Mouse (Mus musculus): ENCODE measurements around the gene Mvb12a. TPM values are rescaled to one million over a fixed set of nuclear protein-coding genes. Genes with fewer than 3 reads are reported as not detected.

Mvb12a gene
- polyA plus RNA-seq, 1 experiment from 2014 or later: 80.7 TPM

- Histone ChIP-seq H3K9ac (peak within 1 kb of the TSS; percentile 56; the same call in 1 of the 2 replicates), H3K27ac (no peak within 1 kb of the TSS), H3K4me2 (replicated peaks) (peak within 1 kb of the TSS; percentile 67), H3K4me3 (peak within 1 kb of the TSS; percentile 43), H3K4me1 (peaks cover 20% of the 10 kb centered on the region), H3K9me3 (no peaks in the 10 kb centered on the region), H3K27me3 (peaks cover 87% of the 10 kb centered on the region), H3K36me3 (no peaks in the 10 kb centered on the region)
- 4% methylated on average over 70 of the region's 70 CpGs for WGBS
- peak; percentile 1; the same call in 1 of the 2 replicates for ATAC-seq (ENCODE audit: low FRiP score, low read depth)
These were observed 15.6 kb downstream of the Mvb12a start, which contains the start of gene Tmem221 for GRCm38 (mm10) chr8:71558071-71558957. Tmem221 (minus strand) TSS chr8:71558871.

GRCm38 (mm10) chr8:71558958-71559690 is 16.4 kb downstream of the Mvb12a start:
- peak; percentile 22; the same call in 1 of the 2 replicates for ATAC-seq (ENCODE audit: low FRiP score, low read depth)
- Histone ChIP-seq H3K4me2 (replicated peaks) (peak overlapping the region; percentile 67), H3K36me3 (no peaks in the 10 kb centered on the region), H3K4me3 (peak overlapping the region; percentile 43), H3K4me1 (peaks cover 20% of the 10 kb centered on the region), H3K27me3 (peaks cover 94% of the 10 kb centered on the region), H3K9me3 (peaks cover 4% of the 10 kb centered on the region), H3K27ac (no peak overlapping the region), H3K9ac (peak overlapping the region; percentile 56; the same call in 1 of the 2 replicates)
- WGBS: 3% methylated on average over 24 of the region's 24 CpGs

- Histone ChIP-seq H3K4me3 (no peak overlapping the region), H3K36me3 (no peaks in the 10 kb centered on the region), H3K27me3 (peaks cover 99% of the 10 kb centered on the region), H3K9me3 (peaks cover 9% of the 10 kb centered on the region), H3K9ac (no peak overlapping the region), H3K27ac (no peak overlapping the region), H3K4me2 (replicated peaks) (no peak overlapping the region), H3K4me1 (peaks cover 20% of the 10 kb centered on the region)
- ATAC-seq (ENCODE audit: low FRiP score, low read depth): no peak
- 75% methylated on average over 3 of the region's 3 CpGs for WGBS
These were observed 17.3 kb downstream of the Mvb12a start for GRCm38 (mm10) chr8:71560071-71560470.

GRCm38 (mm10) chr8:71560765-71561164 is 18.0 kb downstream of the Mvb12a start:
- Histone ChIP-seq H3K4me2 (replicated peaks) (no peak overlapping the region), H3K4me3 (no peak overlapping the region), H3K9ac (no peak overlapping the region), H3K9me3 (peaks cover 9% of the 10 kb centered on the region), H3K36me3 (no peaks in the 10 kb centered on the region), H3K27ac (no peak overlapping the region), H3K27me3 (peaks cover 99% of the 10 kb centered on the region), H3K4me1 (peaks cover 20% of the 10 kb centered on the region)
- no peak for ATAC-seq (ENCODE audit: low FRiP score, low read depth)
- WGBS: 85% methylated on average over 5 of the region's 5 CpGs

GRCm38 (mm10) chr8:71561401-71561800 is 18.7 kb downstream of the Mvb12a start:
- H3K4me2 ChIP-seq (replicated peaks): no peak overlapping the region
- WGBS: 3% methylated on average over 15 of the region's 15 CpGs
- no peaks in the 10 kb centered on the region for H3K36me3 ChIP-seq

GRCm38 (mm10) chr8:71562751-71563150 is 20.0 kb downstream of the Mvb12a start:
- H3K27me3 ChIP-seq: peaks cover 99% of the 10 kb centered on the region
- ATAC-seq (ENCODE audit: low FRiP score, low read depth): peak; percentile 17; the same call in 1 of the 2 replicates
- peaks cover 9% of the 10 kb centered on the region for H3K9me3 ChIP-seq
- peak overlapping the region; percentile 56 for H3K4me2 ChIP-seq (replicated peaks)
- H3K4me1 ChIP-seq: peaks cover 20% of the 10 kb centered on the region
- no peak overlapping the region for H3K27ac ChIP-seq
- 1% methylated on average over 33 of the region's 33 CpGs for WGBS
- H3K9ac ChIP-seq: peak overlapping the region; percentile 46; the same call in 1 of the 2 replicates
- H3K4me3 ChIP-seq: peak overlapping the region; percentile 34
- H3K36me3 ChIP-seq: no peaks in the 10 kb centered on the region

More at GRCm38 (mm10) chr8:71561401-71561800, 18.7 kb downstream of the Mvb12a start:
- peaks cover 99% of the 10 kb centered on the region for H3K27me3 ChIP-seq
- no peak overlapping the region for H3K27ac ChIP-seq
- ATAC-seq (ENCODE audit: low FRiP score, low read depth): no peak
- peaks cover 9% of the 10 kb centered on the region for H3K9me3 ChIP-seq
- H3K4me3 ChIP-seq: no peak overlapping the region
- H3K9ac ChIP-seq: no peak overlapping the region
- peaks cover 20% of the 10 kb centered on the region for H3K4me1 ChIP-seq

- H3K4me3 ChIP-seq: no peak overlapping the region
- no peak for ATAC-seq (ENCODE audit: low FRiP score, low read depth)
- H3K9me3 ChIP-seq: peaks cover 9% of the 10 kb centered on the region
- 83% methylated on average over 4 of the region's 4 CpGs for WGBS
- H3K9ac ChIP-seq: no peak overlapping the region
- no peak overlapping the region for H3K27ac ChIP-seq
- H3K36me3 ChIP-seq: no peaks in the 10 kb centered on the region
- no peak overlapping the region for H3K4me2 ChIP-seq (replicated peaks)
- peaks cover 19% of the 10 kb centered on the region for H3K4me1 ChIP-seq
- peaks cover 99% of the 10 kb centered on the region for H3K27me3 ChIP-seq
These were observed 21.3 kb downstream of the Mvb12a start for GRCm38 (mm10) chr8:71563992-71564391.

GRCm38 (mm10) chr8:71566501-71566900 is 23.8 kb downstream of the Mvb12a start, which contains the start of gene Nxnl1:
Nxnl1 (minus strand) TSS chr8:71566601.
- H3K4me3 ChIP-seq: no peak within 1 kb of the TSS
- no peak within 1 kb of the TSS for H3K4me2 ChIP-seq (replicated peaks)
- no peaks in the 10 kb centered on the region for H3K36me3 ChIP-seq
- peaks cover 75% of the 10 kb centered on the region for H3K27me3 ChIP-seq
- WGBS: 68% methylated on average over 3 of the region's 3 CpGs
- H3K27ac ChIP-seq: no peak within 1 kb of the TSS
- ATAC-seq (ENCODE audit: low FRiP score, low read depth): no peak
- peaks cover 9% of the 10 kb centered on the region for H3K9me3 ChIP-seq
- no peak within 1 kb of the TSS for H3K9ac ChIP-seq
- peaks cover 28% of the 10 kb centered on the region for H3K4me1 ChIP-seq

GRCm38 (mm10) chr8:71567587-71567986 is 24.9 kb downstream of the Mvb12a start:
- H3K27me3 ChIP-seq: peaks cover 64% of the 10 kb centered on the region
- H3K4me1 ChIP-seq: peaks cover 34% of the 10 kb centered on the region
- H3K9me3 ChIP-seq: peaks cover 9% of the 10 kb centered on the region
- H3K4me3 ChIP-seq: no peak overlapping the region
- no peak overlapping the region for H3K4me2 ChIP-seq (replicated peaks)
- 68% methylated on average over 7 of the region's 7 CpGs for WGBS
- H3K36me3 ChIP-seq: no peaks in the 10 kb centered on the region
- ATAC-seq (ENCODE audit: low FRiP score, low read depth): no peak
- no peak overlapping the region for H3K9ac ChIP-seq
- H3K27ac ChIP-seq: no peak overlapping the region

- H3K9me3 ChIP-seq: peaks cover 9% of the 10 kb centered on the region
- peak within 1 kb of the TSS; percentile 79 for H3K4me2 ChIP-seq (replicated peaks)
- peaks cover 56% of the 10 kb centered on the region for H3K27me3 ChIP-seq
- H3K36me3 ChIP-seq: no peaks in the 10 kb centered on the region
- peak within 1 kb of the TSS; percentile 88 for H3K27ac ChIP-seq
- H3K9ac ChIP-seq: peak within 1 kb of the TSS; percentile 64
- peaks cover 35% of the 10 kb centered on the region for H3K4me1 ChIP-seq
- peak within 1 kb of the TSS; percentile 69 for H3K4me3 ChIP-seq
- WGBS: 11% methylated on average over 13 of the region's 13 CpGs
- ATAC-seq (ENCODE audit: low FRiP score, low read depth): no peak
These were observed 25.7 kb downstream of the Mvb12a start, which contains the start of gene Slc27a1 for GRCm38 (mm10) chr8:71568387-71568937. Slc27a1 (plus strand) TSS chr8:71568882.

- WGBS: 16% methylated on average over 6 of the region's 6 CpGs
- Histone ChIP-seq H3K9ac (peak overlapping the region; percentile 64; the same call in 1 of the 2 replicates), H3K4me1 (peaks cover 35% of the 10 kb centered on the region), H3K9me3 (peaks cover 7% of the 10 kb centered on the region), H3K36me3 (no peaks in the 10 kb centered on the region), H3K4me3 (peak overlapping the region; percentile 69), H3K27ac (peak overlapping the region; percentile 28; the same call in 1 of the 2 replicates), H3K4me2 (replicated peaks) (peak overlapping the region; percentile 79), H3K27me3 (peaks cover 51% of the 10 kb centered on the region)
- no peak for ATAC-seq (ENCODE audit: low FRiP score, low read depth)
These were observed 26.2 kb downstream of the Mvb12a start for GRCm38 (mm10) chr8:71568941-71569340.
